Mouse (Mus musculus): ENCODE measurements around the gene Tpd52l2.
A peak's percentile ranks its signal among the peaks of the same experiment; 100 is the strongest.

Tpd52l2 gene

GRCm38 (mm10) chr2:181536410-181536809, 39.5 kb downstream of the Tpd52l2 start:
- DNase-seq (ENCODE audit: extremely low spot score, low spot score): no peak

- no peak for DNase-seq (ENCODE audit: extremely low spot score, low spot score)
Observed at GRCm38 (mm10) chr2:181537444-181538047, 40.6 kb downstream of the Tpd52l2 start.

- DNase-seq (ENCODE audit: extremely low spot score, low spot score): no peak
Observed at GRCm38 (mm10) chr2:181541761-181542380, 44.9 kb downstream of the Tpd52l2 start.

GRCm38 (mm10) chr2:181546142-181546541, 49.2 kb downstream of the Tpd52l2 start:
- DNase-seq (ENCODE audit: extremely low spot score, low spot score): no peak

GRCm38 (mm10) chr2:181548227-181548626, 51.3 kb downstream of the Tpd52l2 start:
- no peak for DNase-seq (ENCODE audit: extremely low spot score, low spot score)

GRCm38 (mm10) chr2:181548682-181549081, 51.7 kb downstream of the Tpd52l2 start:
- no peak for DNase-seq (ENCODE audit: extremely low spot score, low spot score)

GRCm38 (mm10) chr2:181550233-181550632, 53.3 kb downstream of the Tpd52l2 start:
- DNase-seq (ENCODE audit: extremely low spot score, low spot score): no peak

- DNase-seq (ENCODE audit: extremely low spot score, low spot score): no peak
Observed at GRCm38 (mm10) chr2:181553772-181554171, 56.8 kb downstream of the Tpd52l2 start.

GRCm38 (mm10) chr2:181567338-181567737, 70.4 kb downstream of the Tpd52l2 start:
- peak; percentile 6 for DNase-seq (ENCODE audit: extremely low spot score, low spot score)
